Mouse (Mus musculus) testis, adult 2 months (tissue): ENCODE results near the gene Slfn3. TPM values are rescaled to one million over a fixed set of nuclear protein-coding genes. Genes with fewer than 3 reads are reported as not detected.
"Not testable (repeated sequence)": the region's sequence is repeated elsewhere in the genome, so short reads cannot be mapped to it uniquely, and the experiment has no call there.

ENCODE experiments used
- H3K27ac ChIP-seq: fragments of 200-500 bp; 2 replicates; pipeline ENCODE4 v1.5.1; 2012; ENCODE audit warnings: low read depth, low read length; ENCODE audit not compliant: control insufficient read depth, insufficient read depth
- H3K27me3 ChIP-seq: fragments of 200-500 bp; 2 replicates; pipeline ENCODE4 v1.6.1; 2012; ENCODE audit warnings: mild to moderate bottlenecking, low read length, moderate library complexity; ENCODE audit not compliant: control insufficient read depth, insufficient read depth
- H3K36me3 ChIP-seq: fragments of 200-500 bp; 2 replicates; pipeline ENCODE4 v1.6.1; 2012; ENCODE audit warnings: mild to moderate bottlenecking, low read length; ENCODE audit not compliant: control insufficient read depth, insufficient read depth
- H3K4me1 ChIP-seq: fragments of 200-500 bp; 2 replicates; pipeline ENCODE4 v1.6.1; 2012; ENCODE audit warnings: low read length; ENCODE audit not compliant: control insufficient read depth, insufficient read depth
- H3K4me3 ChIP-seq: fragments of 200-500 bp; 2 replicates; pipeline ENCODE4 v1.5.1; 2012; ENCODE audit warnings: low read depth, mild to moderate bottlenecking, low read length, moderate library complexity, mixed read lengths; ENCODE audit not compliant: control insufficient read depth
- CTCF ChIP-seq: fragments of 200-500 bp; IDR thresholded peaks from 2 replicates; pipeline ENCODE4 v1.5.1; 2012; ENCODE audit warnings: low read depth, mild to moderate bottlenecking, inconsistent platforms, low read length, moderate library complexity; ENCODE audit not compliant: control insufficient read depth, insufficient read depth, insufficient replicate concordance
- POLR2A ChIP-seq: fragments of 200-500 bp; IDR thresholded peaks from 2 replicates; pipeline ENCODE4 v1.6.1; 2012; ENCODE audit warnings: low read depth, mild to moderate bottlenecking, inconsistent platforms, low read length, moderate library complexity; ENCODE audit not compliant: control insufficient read depth
- polyA plus RNA-seq: library from polyadenylated mRNA; depleted of rRNA; stranded (reverse); fragments of >200 nt; gene quantifications from 2 replicates; pipeline ENCODE4 v1.2.3, GENCODE M21; 2012

Gene Slfn3
- polyA plus RNA-seq, 1 experiment: 0.64 TPM

DNA sequence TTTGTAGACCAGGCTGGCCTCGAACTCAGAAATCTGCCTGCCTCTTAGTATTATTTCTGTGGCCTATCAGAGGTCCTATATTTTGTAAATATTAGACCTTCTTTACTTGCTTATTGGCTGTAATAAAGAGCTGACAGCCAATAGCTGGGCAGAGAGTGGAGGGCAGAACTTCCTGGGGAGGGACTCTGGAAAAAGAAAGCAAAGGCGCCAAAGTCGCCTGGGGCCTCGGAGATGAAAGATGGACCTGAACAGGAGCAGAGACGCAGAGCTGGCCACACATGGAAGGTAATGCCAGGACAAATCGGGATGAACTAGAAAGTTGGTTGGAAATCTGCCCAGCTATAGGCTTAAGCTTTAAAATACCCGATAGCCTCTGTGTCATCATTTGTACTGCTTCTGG is 32.2 kb downstream of the Slfn3 start:
- no peaks in the 10 kb centered on the region for H3K27me3 ChIP-seq

GRCm38 (mm10) chr11:83223793-83224192 is 32.7 kb downstream of the Slfn3 start:
- H3K27ac ChIP-seq, H3K27me3 ChIP-seq, H3K4me3 ChIP-seq, H3K4me1 ChIP-seq, H3K36me3 ChIP-seq: not testable (repeated sequence)

More for the DNA sequence above, 32.2 kb downstream of the Slfn3 start:
- Histone ChIP-seq H3K36me3 (no peaks in the 10 kb centered on the region), H3K4me3 (no peak overlapping the region; the same call in 1 of the 2 replicates), H3K4me1 (no peaks in the 10 kb centered on the region), H3K27ac (no peak overlapping the region)
- TF ChIP-seq POLR2A: no peak
- TF ChIP-seq CTCF: no peak

DNA sequence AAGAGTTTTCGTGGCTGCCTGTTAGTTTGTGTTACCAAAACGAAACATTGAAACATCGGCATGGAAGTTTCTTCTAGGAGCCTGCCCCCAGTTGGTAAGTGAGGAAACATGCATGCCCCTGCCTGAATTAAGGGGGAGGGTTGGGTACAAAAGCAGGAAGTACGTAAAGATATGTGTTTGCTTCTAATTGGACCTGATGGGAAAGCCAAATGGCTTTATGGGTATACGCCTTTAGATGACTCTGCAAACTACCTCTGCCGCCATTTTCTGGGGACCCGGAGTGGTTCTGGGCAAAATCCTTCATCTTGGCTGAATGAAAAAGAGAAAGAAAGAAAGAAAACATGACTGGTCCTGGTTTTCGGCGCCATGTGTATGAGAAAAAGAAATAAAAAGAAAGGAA is 33.1 kb downstream of the Slfn3 start:
- H3K4me1 ChIP-seq: no peaks in the 10 kb centered on the region
- H3K4me3 ChIP-seq: no peak overlapping the region
- TF ChIP-seq POLR2A (no peak), CTCF (no peak)
- no peaks in the 10 kb centered on the region for H3K36me3 ChIP-seq
- no peak overlapping the region for H3K27ac ChIP-seq
- H3K27me3 ChIP-seq: no peaks in the 10 kb centered on the region

DNA sequence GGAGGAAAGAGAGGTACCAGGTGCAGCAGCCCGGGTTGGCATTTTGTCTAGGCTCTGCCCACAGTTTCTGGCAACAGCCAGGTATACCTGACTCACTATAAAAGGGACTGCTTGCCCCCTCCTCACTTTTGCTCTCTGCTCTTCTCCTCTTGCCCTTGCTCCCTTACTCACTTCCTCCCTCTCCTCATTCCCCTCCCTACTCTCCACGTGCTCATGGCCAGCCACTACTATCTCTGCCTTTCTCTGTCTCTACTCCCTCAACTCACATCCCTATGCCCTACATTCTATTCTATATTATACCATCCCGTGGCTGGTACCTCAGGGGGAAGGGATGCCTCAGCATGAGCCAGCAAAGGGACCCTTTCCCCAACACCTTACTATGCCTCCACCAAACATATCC is 33.6 kb downstream of the Slfn3 start:
- Histone ChIP-seq H3K27me3 (no peaks in the 10 kb centered on the region), H3K4me3 (no peak overlapping the region), H3K4me1 (no peaks in the 10 kb centered on the region), H3K27ac (no peak overlapping the region), H3K36me3 (no peaks in the 10 kb centered on the region)
- no peak for TF ChIP-seq CTCF
- no peak for TF ChIP-seq POLR2A

GRCm38 (mm10) chr11:83225371-83225960 is 34.3 kb downstream of the Slfn3 start:
- no peak overlapping the region for H3K27ac ChIP-seq
- no peaks in the 10 kb centered on the region for H3K4me1 ChIP-seq
- no peaks in the 10 kb centered on the region for H3K36me3 ChIP-seq
- TF ChIP-seq POLR2A (no peak), CTCF (no peak)
- H3K4me3 ChIP-seq: no peak overlapping the region
- H3K27me3 ChIP-seq: no peaks in the 10 kb centered on the region

DNA sequence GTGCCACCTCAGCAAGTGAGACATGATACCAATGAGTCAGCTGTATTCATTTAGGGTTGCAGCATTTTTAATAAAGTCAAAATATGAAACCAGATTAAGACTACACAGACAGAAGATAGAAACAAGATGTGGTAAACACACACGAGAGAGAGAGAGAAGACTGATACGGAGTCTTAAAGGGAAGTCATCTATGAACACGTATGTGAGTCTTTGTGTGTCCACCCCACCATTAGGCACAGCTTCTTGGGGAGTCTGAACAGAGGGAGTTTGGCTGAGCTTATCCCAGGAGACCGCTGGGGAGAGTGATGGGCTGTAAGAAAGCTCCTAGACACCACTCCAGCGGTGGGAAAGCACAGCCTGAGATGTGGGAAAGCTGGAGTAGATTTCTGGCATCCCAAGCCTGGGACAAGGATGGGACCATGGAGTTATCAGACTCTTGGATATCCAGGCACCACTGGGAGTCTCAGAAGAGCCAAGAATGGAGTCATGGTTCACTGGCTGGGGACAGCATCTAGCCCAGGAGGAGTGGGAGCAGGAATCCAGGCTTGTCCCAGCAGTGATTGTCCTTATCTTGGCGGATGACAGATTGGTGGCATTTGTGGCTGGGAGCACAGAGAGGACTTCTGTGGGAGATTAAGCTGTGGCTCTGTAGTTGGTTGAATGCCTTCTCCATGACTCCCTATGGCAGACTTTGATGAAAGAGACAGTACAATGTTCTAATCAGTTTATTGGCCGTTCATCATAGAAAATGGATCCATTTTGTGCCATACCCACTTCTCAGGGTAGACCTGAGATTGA is 37.0 kb downstream of the Slfn3 start:
- Histone ChIP-seq H3K27me3 (no peaks in the 10 kb centered on the region), H3K4me1 (no peaks in the 10 kb centered on the region), H3K36me3 (no peaks in the 10 kb centered on the region), H3K27ac (no peak overlapping the region), H3K4me3 (no peak overlapping the region)
- no peak for TF ChIP-seq CTCF
- TF ChIP-seq POLR2A: no peak

- no peak for TF ChIP-seq POLR2A
- TF ChIP-seq CTCF: no peak
- Histone ChIP-seq H3K4me3 (no peak overlapping the region), H3K4me1 (no peaks in the 10 kb centered on the region), H3K36me3 (no peaks in the 10 kb centered on the region), H3K27ac (no peak overlapping the region), H3K27me3 (no peaks in the 10 kb centered on the region)
Measured at GRCm38 (mm10) chr11:83230966-83231365, 39.8 kb downstream of the Slfn3 start.

GRCm38 (mm10) chr11:83233621-83234020 is 42.5 kb downstream of the Slfn3 start:
- H3K4me1 ChIP-seq, H3K27ac ChIP-seq, H3K27me3 ChIP-seq, H3K4me3 ChIP-seq, H3K36me3 ChIP-seq: not testable (repeated sequence)

GRCm38 (mm10) chr11:83237390-83237789 is 46.3 kb downstream of the Slfn3 start:
- not testable (repeated sequence) for H3K4me3 ChIP-seq, H3K36me3 ChIP-seq, H3K27ac ChIP-seq, H3K4me1 ChIP-seq, H3K27me3 ChIP-seq
